Mouse (Mus musculus) small intestine, adult 2 months (tissue): ENCODE results near the gene Trpc2. TPM values are rescaled to one million over a fixed set of nuclear protein-coding genes. Genes with fewer than 3 reads are reported as not detected.
A peak's percentile ranks its signal among the peaks of the same experiment; 100 is the strongest.

Experiments
- H3K27ac ChIP-seq: fragments of 200-500 bp; 2 replicates; pipeline ENCODE4 v1.5.1; 2012; ENCODE audit warnings: low read depth, low read length, control low read depth, inconsistent platforms; ENCODE audit not compliant: insufficient read depth
- H3K27me3 ChIP-seq: fragments of 200-500 bp; 2 replicates; pipeline ENCODE4 v1.6.1; 2012; ENCODE audit warnings: mild to moderate bottlenecking, moderate library complexity, low read length, inconsistent platforms; ENCODE audit not compliant: control insufficient read depth, insufficient read depth
- H3K36me3 ChIP-seq: fragments of 200-500 bp; 2 replicates; pipeline ENCODE4 v1.6.1; 2012; ENCODE audit warnings: mild to moderate bottlenecking, low read length, control low read depth, inconsistent platforms; ENCODE audit not compliant: control insufficient read depth, insufficient read depth
- H3K4me1 ChIP-seq: fragments of 200-500 bp; 2 replicates; pipeline ENCODE4 v1.6.1; 2012; ENCODE audit warnings: low read length, inconsistent platforms, mixed read lengths; ENCODE audit not compliant: control insufficient read depth, insufficient read depth, insufficient read length
- H3K4me3 ChIP-seq: fragments of 200-500 bp; 2 replicates; pipeline ENCODE4 v1.5.1; 2012; ENCODE audit warnings: low read depth, mild to moderate bottlenecking, control low read depth, inconsistent platforms, low read length, moderate library complexity
- CTCF ChIP-seq: fragments of 200-500 bp; IDR thresholded peaks from 2 replicates; pipeline ENCODE4 v1.5.1; 2012; ENCODE audit warnings: low read depth, mild to moderate bottlenecking, control low read depth, inconsistent platforms, low read length, moderate library complexity, mixed read lengths; ENCODE audit not compliant: insufficient replicate concordance, insufficient read length; ENCODE audit errors: extremely low read depth
- POLR2A ChIP-seq: fragments of 200-500 bp; IDR thresholded peaks from 2 replicates; pipeline ENCODE4 v1.6.1; 2012; ENCODE audit warnings: low read depth, mild to moderate bottlenecking, control low read depth, inconsistent platforms, low read length, moderate library complexity
- whole genome bisulfite sequencing: fragments of 180-500 bp; shearing (Covaris S2); methylation state at CpG from one replicate; pipeline ENCODE4 v1.1.7; 2018; 5-methylcytosine and 5-hydroxymethylcytosine counted together
- polyA plus RNA-seq: library from polyadenylated mRNA; depleted of rRNA; stranded (reverse); fragments of >200 nt; gene quantifications from 2 replicates; pipeline ENCODE4 v1.2.3, GENCODE M21; 2012

Trpc2 gene
- polyA plus RNA-seq, 1 experiment = 0.28 TPM

DNA sequence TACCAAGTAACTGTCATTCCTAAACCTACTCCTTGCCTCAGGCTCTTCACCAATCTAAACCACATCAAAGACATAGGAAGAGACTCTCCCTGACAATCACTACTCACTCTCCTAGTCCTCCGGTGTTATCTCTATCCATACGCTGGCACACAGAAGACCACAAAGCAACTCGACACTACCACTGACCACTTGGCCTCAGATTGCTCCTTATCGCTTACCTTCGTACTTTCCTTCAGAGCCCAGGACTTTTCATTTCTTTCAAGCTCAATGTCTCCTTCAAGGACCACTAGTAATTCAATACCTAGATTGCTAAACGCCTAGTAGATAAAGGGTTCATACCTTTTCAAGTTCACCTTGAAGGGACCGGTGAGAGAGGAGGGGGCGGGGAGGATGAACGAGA lies 19.0 kb upstream of the Trpc2 start:
- WGBS = 27% methylated on average over 9 of the region's 9 CpGs
- Histone ChIP-seq H3K4me3 (no peak overlapping the region), H3K36me3 (peaks cover 3% of the 10 kb centered on the region; the same call in 1 of the 2 replicates), H3K27me3 (no peaks in the 10 kb centered on the region), H3K4me1 (peaks cover 10% of the 10 kb centered on the region; the same call in 1 of the 2 replicates), H3K27ac (peak overlapping the region; percentile 48)
- no peak for TF ChIP-seq POLR2A
- no peak for TF ChIP-seq CTCF

DNA sequence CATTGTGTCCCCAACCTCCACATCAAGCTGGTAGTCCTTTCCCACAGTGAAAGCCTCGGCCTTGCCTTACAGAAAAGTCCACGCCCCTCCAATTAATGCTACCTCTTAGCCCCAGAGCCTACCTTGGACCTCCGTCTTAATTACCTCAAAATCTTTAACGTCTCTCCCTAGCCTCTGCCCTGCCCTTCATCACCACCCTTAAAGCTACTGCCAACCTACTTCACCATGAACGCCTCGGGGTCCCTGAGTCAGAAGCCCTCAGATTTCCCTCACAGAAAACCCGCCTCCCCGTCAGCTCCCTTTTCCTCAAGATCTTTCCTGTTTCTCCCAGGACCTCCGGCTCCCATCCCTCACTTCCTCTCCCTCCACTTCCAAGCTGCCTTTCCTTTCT lies 18.3 kb upstream of the Trpc2 start:
- H3K4me1 ChIP-seq = peaks cover 8% of the 10 kb centered on the region; the same call in 1 of the 2 replicates
- H3K27me3 ChIP-seq = no peaks in the 10 kb centered on the region
- H3K27ac ChIP-seq = peak overlapping the region; percentile 53
- peak overlapping the region; percentile 91 for H3K4me3 ChIP-seq
- TF ChIP-seq POLR2A (no peak), CTCF (no peak)
- WGBS = under 1% methylated on average over 9 of the region's 9 CpGs
- peaks cover 2% of the 10 kb centered on the region; the same call in 1 of the 2 replicates for H3K36me3 ChIP-seq

DNA sequence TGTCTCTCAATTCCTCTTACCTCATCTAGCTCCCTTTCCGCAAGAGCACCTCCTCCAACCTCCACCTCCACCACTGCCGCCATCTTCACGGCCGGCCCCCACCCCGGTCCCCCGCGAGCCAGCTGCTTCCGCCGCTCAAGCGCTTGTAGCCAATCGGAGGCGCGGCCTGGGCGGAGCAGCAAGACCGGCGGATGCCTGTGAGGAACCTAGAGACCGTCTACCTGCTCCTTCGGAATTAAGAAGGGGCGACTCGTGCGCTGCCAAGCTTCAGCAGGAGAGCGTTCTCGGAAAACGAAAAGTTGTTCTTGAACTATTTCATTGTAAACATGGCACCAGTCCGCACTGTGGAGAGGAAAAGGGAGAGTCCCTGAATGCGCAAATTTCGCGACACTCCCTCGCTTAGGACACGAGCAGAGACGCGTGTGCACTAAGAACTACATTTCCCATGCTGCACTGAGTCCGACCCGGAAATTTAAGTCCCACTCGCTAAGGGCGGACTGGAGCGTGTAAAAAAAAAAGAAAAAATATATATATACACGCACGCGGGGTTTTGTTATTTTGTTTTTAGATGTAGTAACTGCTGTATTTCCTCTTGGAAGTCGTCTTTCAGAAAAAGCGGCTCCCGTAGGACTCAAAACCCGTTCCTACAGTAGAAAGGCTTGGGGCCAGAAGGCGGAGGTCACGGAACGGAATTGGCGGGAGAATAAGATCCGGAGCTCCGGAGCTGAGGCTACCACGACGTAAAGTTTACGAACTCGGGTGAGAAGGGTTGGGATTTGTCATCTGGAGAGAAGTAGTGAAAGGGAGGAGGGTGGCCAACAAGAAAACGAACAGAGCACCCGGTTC lies 17.6 kb upstream of the Trpc2 start, which contains the start of the genes Rnf121, Xndc1 and Xntrpc:
TSS of gene Rnf121 (minus strand) at position 424 of the 846 bp plus-strand sequence.
TSS of gene Xndc1 (plus strand) at position 466 of the 846 bp plus-strand sequence.
TSS of gene Xntrpc (plus strand) at position 668 of the 846 bp plus-strand sequence.
- no peaks in the 10 kb centered on the region for H3K27me3 ChIP-seq
- peaks cover 3% of the 10 kb centered on the region; the same call in 1 of the 2 replicates for H3K4me1 ChIP-seq
- H3K27ac ChIP-seq = peak within 1 kb of the TSS; percentile 83
- peak; percentile 73 for TF ChIP-seq POLR2A
- no peak for TF ChIP-seq CTCF
- WGBS = under 1% methylated on average over 56 of the region's 56 CpGs
- peak within 1 kb of the TSS; percentile 91 for H3K4me3 ChIP-seq
- H3K36me3 ChIP-seq = no peaks in the 10 kb centered on the region

DNA sequence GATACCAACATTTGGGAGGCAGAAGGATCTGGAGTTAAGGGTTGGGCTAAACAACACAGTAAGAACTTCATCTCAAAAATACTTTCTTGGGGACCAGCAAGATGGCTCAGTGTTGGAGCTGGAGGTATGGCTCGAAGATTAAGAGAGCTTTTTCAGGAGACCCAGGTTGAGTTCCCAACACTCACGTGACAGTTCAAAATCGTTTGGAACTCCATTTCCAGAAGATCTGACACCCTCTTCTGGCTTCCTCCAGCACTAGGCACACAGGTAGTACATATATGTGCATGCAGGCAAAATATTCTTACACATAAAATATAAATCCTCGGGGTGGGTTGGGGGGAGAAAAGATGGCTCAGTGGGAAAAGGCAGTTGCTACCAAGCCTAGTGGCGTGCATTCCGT lies 16.6 kb upstream of the Trpc2 start:
- H3K4me1 ChIP-seq = peaks cover 3% of the 10 kb centered on the region; the same call in 1 of the 2 replicates
- TF ChIP-seq POLR2A = no peak
- no peak for TF ChIP-seq CTCF
- H3K4me3 ChIP-seq = no peak overlapping the region
- no peak overlapping the region for H3K27ac ChIP-seq
- WGBS = 46% methylated on average over 6 of the region's 6 CpGs
- H3K36me3 ChIP-seq = no peaks in the 10 kb centered on the region
- no peaks in the 10 kb centered on the region for H3K27me3 ChIP-seq

DNA sequence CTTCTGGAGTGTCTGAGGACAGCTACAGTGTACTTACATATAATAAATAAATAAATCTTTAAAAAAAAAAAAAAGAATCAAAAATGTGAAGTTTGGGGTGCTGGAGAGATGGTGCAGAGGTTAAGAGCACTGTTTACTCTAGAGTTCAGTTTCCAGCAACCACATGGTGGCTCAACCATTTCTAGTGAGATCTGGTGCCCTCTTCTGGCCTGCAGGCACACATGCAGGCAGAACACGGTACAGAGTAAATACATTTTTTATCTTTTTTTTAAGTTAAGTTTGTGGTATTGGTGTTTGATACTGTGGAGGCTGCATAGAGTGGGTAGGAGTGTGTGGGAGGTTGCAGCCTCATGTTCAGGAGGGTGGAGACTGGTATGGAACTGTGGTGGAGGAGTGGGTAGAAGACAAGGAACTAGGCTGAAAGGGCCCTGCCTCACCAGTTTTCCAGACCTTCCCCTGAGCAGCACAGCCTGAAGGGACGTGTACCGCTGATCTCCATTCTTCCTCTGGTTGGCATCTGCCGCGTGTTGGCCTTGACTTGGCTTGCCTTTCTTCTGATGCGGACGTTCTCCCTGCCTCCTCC lies 6.1 kb upstream of the Trpc2 start:
- TF ChIP-seq CTCF (peak; percentile 68; the same call in 1 of the 2 replicates), POLR2A (no peak)

DNA sequence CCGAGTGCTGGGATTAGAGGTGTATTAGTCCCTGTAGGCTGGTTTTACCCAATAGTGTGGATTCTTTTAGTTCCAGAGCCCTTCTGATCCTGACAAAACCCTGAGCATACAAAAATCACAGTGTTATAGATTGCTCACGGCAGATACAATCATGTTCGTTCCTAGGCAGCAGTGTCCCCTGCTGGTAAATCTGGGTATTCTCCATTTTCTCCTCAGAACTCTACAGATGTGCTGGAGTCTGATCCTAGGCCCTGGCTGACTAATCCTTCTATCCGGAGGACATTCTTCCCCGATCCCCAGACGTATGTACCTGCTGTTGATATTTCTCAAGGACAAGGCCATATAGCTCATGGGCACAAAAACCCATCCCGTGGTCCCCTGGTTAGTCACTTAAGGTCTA lies 4.4 kb upstream of the Trpc2 start:
- H3K27me3 ChIP-seq = no peaks in the 10 kb centered on the region
- no peak overlapping the region for H3K4me3 ChIP-seq
- no peak overlapping the region for H3K27ac ChIP-seq
- 68% methylated on average over 7 of the region's 7 CpGs for WGBS
- H3K4me1 ChIP-seq = no peaks in the 10 kb centered on the region
- H3K36me3 ChIP-seq = peaks cover 45% of the 10 kb centered on the region
- no peak for TF ChIP-seq POLR2A
- TF ChIP-seq CTCF = no peak

More for the DNA sequence above, 6.1 kb upstream of the Trpc2 start:
- peaks cover 46% of the 10 kb centered on the region for H3K36me3 ChIP-seq
- WGBS = 80% methylated on average over 7 of the region's 7 CpGs
- H3K27me3 ChIP-seq = no peaks in the 10 kb centered on the region
- H3K4me1 ChIP-seq = no peaks in the 10 kb centered on the region
- no peak overlapping the region for H3K4me3 ChIP-seq
- H3K27ac ChIP-seq = no peak overlapping the region

DNA sequence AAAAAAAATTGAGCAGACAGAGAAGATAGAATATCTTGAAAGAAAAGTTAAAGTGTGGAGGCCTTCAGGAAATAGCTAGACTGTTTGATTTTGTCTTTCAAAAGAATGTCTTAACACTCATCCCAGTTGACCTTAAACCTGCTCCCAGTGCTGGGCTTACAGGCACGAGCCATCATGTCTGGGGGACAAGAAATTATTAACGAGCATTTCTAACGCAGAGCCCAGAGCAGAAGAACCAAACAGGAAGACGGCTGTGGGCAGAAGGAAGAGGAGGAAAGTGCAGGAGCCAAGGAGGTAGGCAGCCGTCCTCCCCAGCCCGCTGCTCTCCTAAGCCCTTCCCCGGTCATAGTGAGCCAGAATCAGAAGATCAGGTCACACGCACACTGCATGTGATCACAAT lies 2.6 kb upstream of the Trpc2 start:
- no peak overlapping the region for H3K4me3 ChIP-seq
- WGBS = 91% methylated on average over 8 of the region's 8 CpGs
- peaks cover 42% of the 10 kb centered on the region for H3K36me3 ChIP-seq
- no peaks in the 10 kb centered on the region for H3K27me3 ChIP-seq
- TF ChIP-seq CTCF (no peak), POLR2A (no peak)
- H3K27ac ChIP-seq = no peak overlapping the region
- H3K4me1 ChIP-seq = no peaks in the 10 kb centered on the region
